Mouse (Mus musculus): ENCODE data around the gene Pik3ip1.

Gene Pik3ip1

GRCm38 (mm10) chr11:3373591-3374292 lies 43.5 kb downstream of the Pik3ip1 start:
- DNase-seq (ENCODE audit: extremely low read depth, low read depth, low spot score) = no peak

GRCm38 (mm10) chr11:3374293-3374645 lies 44.1 kb downstream of the Pik3ip1 start:
- no peak for DNase-seq (ENCODE audit: extremely low read depth, low read depth, low spot score)

- no peak for DNase-seq (ENCODE audit: extremely low read depth, low read depth, low spot score)
Measured at GRCm38 (mm10) chr11:3374741-3375140, 44.5 kb downstream of the Pik3ip1 start.

GRCm38 (mm10) chr11:3379427-3379826 lies 49.2 kb downstream of the Pik3ip1 start:
- DNase-seq (ENCODE audit: extremely low read depth, low read depth, low spot score) = no peak

- no peak for DNase-seq (ENCODE audit: extremely low read depth, low read depth, low spot score)
Measured at GRCm38 (mm10) chr11:3381148-3381814, 51.1 kb downstream of the Pik3ip1 start.

GRCm38 (mm10) chr11:3382602-3383594 lies 52.7 kb downstream of the Pik3ip1 start:
- DNase-seq (ENCODE audit: extremely low read depth, low read depth, low spot score) = no peak

GRCm38 (mm10) chr11:3386941-3387368 lies 56.8 kb downstream of the Pik3ip1 start:
- DNase-seq (ENCODE audit: extremely low read depth, low read depth, low spot score) = no peak

GRCm38 (mm10) chr11:3387482-3388196 lies 57.4 kb downstream of the Pik3ip1 start:
- no peak for DNase-seq (ENCODE audit: extremely low read depth, low read depth, low spot score)

GRCm38 (mm10) chr11:3389996-3390395 lies 59.8 kb downstream of the Pik3ip1 start:
- no peak for DNase-seq (ENCODE audit: extremely low read depth, low read depth, low spot score)

GRCm38 (mm10) chr11:3390789-3391188 lies 60.6 kb downstream of the Pik3ip1 start:
- no peak for DNase-seq (ENCODE audit: extremely low read depth, low read depth, low spot score)

GRCm38 (mm10) chr11:3392526-3392925 lies 62.3 kb downstream of the Pik3ip1 start:
- no peak for DNase-seq (ENCODE audit: extremely low read depth, low read depth, low spot score)

Measured in fat pad, adult 2 months (tissue).